Mouse (Mus musculus) limb, embryonic 11.5 days (tissue): ENCODE measurements around the gene Ttc38. TPM values are rescaled to one million over a fixed set of nuclear protein-coding genes. Genes with fewer than 3 reads are reported as not detected.

Source experiments
- ATAC-seq: fragments of 200-750 bp; cut with Nextera tagmentation; 2 replicates; pipeline ENCODE4 v1.8.0; 2017; ENCODE audit warnings: low read depth; ENCODE audit not compliant: insufficient number of reproducible peaks, low FRiP score, low TSS enrichment
- DNase-seq: peaks from one replicate; pipeline ENCODE4 v3.0.0-alpha.2; 2015; ENCODE audit warnings: low spot score
- H3K27ac ChIP-seq: fragments of 300-500 bp; sonication (generic); replicated peaks from 2 replicates; pipeline ENCODE4 v1.5.1; 2014; ENCODE audit warnings: low read depth, mild to moderate bottlenecking, low read length
- H3K27me3 ChIP-seq: fragments of 300-500 bp; sonication (generic); 2 replicates; pipeline ENCODE4 v1.6.1; 2014; ENCODE audit warnings: mild to moderate bottlenecking, low read length, mixed read lengths; ENCODE audit not compliant: control insufficient read depth, insufficient read depth
- H3K36me3 ChIP-seq: fragments of 300-500 bp; sonication (generic); 2 replicates; pipeline ENCODE4 v1.6.1; 2014; ENCODE audit warnings: mild to moderate bottlenecking, low read length, moderate library complexity, mixed read lengths; ENCODE audit not compliant: control insufficient read depth, insufficient read depth
- H3K4me1 ChIP-seq: fragments of 300-500 bp; sonication (generic); 2 replicates; pipeline ENCODE4 v1.6.1; 2014; ENCODE audit warnings: low read length, mixed read lengths; ENCODE audit not compliant: control insufficient read depth, insufficient read depth
- H3K4me2 ChIP-seq: fragments of 300-500 bp; sonication (generic); 2 replicates; pipeline ENCODE4 v1.6.1; 2014; ENCODE audit warnings: low read depth, mild to moderate bottlenecking, moderate library complexity; ENCODE audit not compliant: severe bottlenecking
- H3K4me3 ChIP-seq: fragments of 300-500 bp; sonication (generic); 2 replicates; pipeline ENCODE4 v1.5.1; 2014; ENCODE audit warnings: low read depth, low read length
- H3K9ac ChIP-seq: fragments of 300-500 bp; sonication (generic); 2 replicates; pipeline ENCODE4 v1.6.1; 2014; ENCODE audit warnings: mild to moderate bottlenecking, low read length
- H3K9me3 ChIP-seq: fragments of 300-500 bp; sonication (generic); 2 replicates; pipeline ENCODE4 v1.6.1; 2016; ENCODE audit warnings: low read length; ENCODE audit not compliant: control insufficient read depth
- WGBS: fragments of 180-500 bp; shearing (Covaris S2); extraction: QIAGEN DNeasy Blood & Tissue Kit; methylation state at CpG from one replicate; pipeline ENCODE4 v1.1.7; 2014; 5-methylcytosine and 5-hydroxymethylcytosine counted together
- polyA plus RNA-seq: library from polyadenylated mRNA; unstranded; fragments of >200 nt; fragmentation: Nextera tagmentation; extraction: Ambion mirVana; gene quantifications from 2 replicates; pipeline ENCODE4 v1.2.1, GENCODE M21; 2014

Gene Ttc38
- polyA plus RNA-seq, 1 experiment from 2014 or later, result 4.1 TPM

DNA sequence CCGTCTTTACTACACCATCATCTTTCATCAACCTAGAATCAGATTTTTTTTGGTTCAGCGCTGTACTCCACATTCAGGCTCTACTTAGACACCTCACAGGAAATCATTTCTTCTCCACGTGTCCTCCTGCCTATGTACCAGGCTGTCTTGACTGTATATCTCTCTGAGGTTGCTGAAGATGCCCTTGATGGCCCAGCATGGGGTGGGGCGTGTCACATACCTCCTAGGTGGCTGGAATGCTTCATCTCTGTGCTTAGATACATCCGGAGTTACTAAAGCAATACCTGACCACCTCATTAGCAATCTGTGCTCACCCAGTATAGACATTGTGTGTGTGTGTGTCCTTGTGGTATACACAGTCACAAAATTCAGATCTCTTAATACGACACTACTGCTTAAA, 36.6 kb upstream of the Ttc38 start:
- Histone ChIP-seq H3K4me2 (no peak overlapping the region), H3K4me3 (no peak overlapping the region), H3K4me1 (no peaks in the 10 kb centered on the region), H3K9ac (no peak overlapping the region), H3K36me3 (no peaks in the 10 kb centered on the region), H3K9me3 (no peaks in the 10 kb centered on the region), H3K27me3 (no peaks in the 10 kb centered on the region), H3K27ac (no peak overlapping the region)
- ATAC-seq (no peak), DNase-seq (no peak)
- WGBS, result 82% methylated on average over 6 of the region's 6 CpGs

DNA sequence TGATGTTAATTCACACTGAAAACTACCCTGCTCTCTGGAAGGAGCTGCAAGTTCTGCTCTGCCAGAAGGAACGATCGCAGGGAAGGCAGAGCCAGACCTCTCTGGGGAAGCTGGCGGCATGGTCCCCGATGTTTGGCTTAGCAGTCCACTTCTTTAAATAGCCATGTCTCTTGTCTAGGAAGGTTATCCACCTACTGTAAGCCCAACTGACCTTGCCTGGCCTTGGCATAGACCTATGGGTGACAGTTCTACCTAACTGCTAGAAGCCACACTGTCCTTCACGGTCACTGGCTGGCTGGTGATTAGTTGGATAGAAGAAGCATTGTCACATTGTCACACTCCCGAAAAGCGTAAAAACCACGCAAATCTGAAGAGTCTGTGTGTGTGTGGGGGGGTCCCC, 33.4 kb upstream of the Ttc38 start:
- Histone ChIP-seq H3K4me3 (no peak overlapping the region), H3K9ac (no peak overlapping the region), H3K27ac (no peak overlapping the region), H3K4me1 (no peaks in the 10 kb centered on the region), H3K27me3 (no peaks in the 10 kb centered on the region), H3K4me2 (no peak overlapping the region), H3K9me3 (no peaks in the 10 kb centered on the region), H3K36me3 (no peaks in the 10 kb centered on the region)
- no peak for ATAC-seq
- WGBS, result 97% methylated on average over 8 of the region's 8 CpGs
- no peak for DNase-seq

DNA sequence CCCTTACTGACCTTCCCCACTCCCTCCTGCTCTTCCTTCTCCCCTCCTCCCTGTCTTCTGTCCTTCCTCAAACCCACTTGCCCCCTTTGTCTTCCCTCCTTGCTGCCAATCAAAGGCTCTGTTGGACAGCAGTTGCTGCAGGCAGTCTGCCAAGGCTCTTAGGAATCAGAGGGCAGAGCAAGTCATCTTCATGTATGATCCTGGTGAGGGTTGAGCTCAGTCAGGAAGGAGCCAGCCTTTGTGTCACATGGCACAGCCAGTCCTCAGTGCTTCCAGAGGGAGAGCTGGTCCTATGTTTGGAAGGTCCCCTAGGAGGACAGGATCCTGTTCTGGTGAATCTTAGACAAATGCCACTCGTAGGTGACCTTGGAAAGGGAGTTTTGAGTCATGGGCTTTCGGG, 29.2 kb upstream of the Ttc38 start:
- Histone ChIP-seq H3K36me3 (no peaks in the 10 kb centered on the region), H3K9ac (no peak overlapping the region), H3K4me3 (no peak overlapping the region), H3K4me2 (no peak overlapping the region), H3K9me3 (no peaks in the 10 kb centered on the region), H3K27me3 (no peaks in the 10 kb centered on the region), H3K27ac (no peak overlapping the region), H3K4me1 (no peaks in the 10 kb centered on the region)
- DNase-seq (no peak), ATAC-seq (no peak)
- WGBS, result 84% methylated on average over 2 of the region's 2 CpGs

DNA sequence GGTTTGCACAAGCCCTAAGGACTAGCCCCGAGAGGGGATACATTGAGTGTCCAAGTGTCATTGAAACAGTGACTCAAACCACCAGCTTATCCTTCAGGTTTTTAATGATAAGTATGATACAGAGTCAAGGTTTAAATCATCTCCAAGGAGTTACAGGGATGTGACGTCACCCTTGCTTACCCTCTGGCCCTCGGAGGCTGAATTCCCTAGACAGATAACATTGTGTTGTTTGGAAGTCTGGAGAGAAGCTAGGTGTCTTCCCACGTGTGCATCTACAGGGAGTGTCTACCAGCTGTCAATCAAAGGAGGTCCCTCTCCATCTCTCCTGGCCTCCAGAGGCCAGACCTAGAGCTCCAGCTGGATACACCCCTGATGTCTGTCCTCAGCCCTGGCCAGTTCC, 25.2 kb upstream of the Ttc38 start:
- no peak overlapping the region for H3K9ac ChIP-seq
- H3K27me3 ChIP-seq, result no peaks in the 10 kb centered on the region
- no peak overlapping the region for H3K4me3 ChIP-seq
- 84% methylated on average over 4 of the region's 4 CpGs for WGBS
- no peak for ATAC-seq
- no peaks in the 10 kb centered on the region for H3K9me3 ChIP-seq
- peaks cover 6% of the 10 kb centered on the region for H3K4me1 ChIP-seq
- no peaks in the 10 kb centered on the region for H3K36me3 ChIP-seq
- H3K27ac ChIP-seq, result no peak overlapping the region
- H3K4me2 ChIP-seq, result no peak overlapping the region
- DNase-seq, result no peak

DNA sequence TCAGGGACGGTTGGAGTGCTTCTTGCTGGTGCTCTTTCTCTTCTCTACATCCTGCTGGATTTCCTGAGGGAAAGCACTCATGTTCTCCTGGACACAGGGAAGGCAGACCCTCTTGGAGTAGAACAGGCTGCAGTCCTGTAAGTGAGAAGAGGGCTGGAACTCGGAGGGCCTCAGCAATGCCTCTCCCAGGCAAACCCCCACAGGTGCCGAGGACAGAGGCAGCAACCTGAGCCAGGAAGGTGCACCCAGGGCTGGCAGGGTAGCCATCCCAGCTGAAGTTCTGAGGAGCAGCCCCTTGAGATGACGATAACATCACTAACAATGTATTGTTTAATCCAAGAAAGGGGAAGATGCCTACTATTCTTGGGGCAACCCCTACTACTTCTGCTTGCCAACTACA, 24.7 kb upstream of the Ttc38 start:
- no peak overlapping the region for H3K9ac ChIP-seq
- H3K4me2 ChIP-seq, result no peak overlapping the region
- no peaks in the 10 kb centered on the region for H3K9me3 ChIP-seq
- no peak overlapping the region for H3K4me3 ChIP-seq
- no peaks in the 10 kb centered on the region for H3K36me3 ChIP-seq
- ATAC-seq (no peak), DNase-seq (no peak)
- no peak overlapping the region for H3K27ac ChIP-seq
- H3K4me1 ChIP-seq, result peaks cover 6% of the 10 kb centered on the region
- WGBS, result 83% methylated on average over 4 of the region's 4 CpGs
- no peaks in the 10 kb centered on the region for H3K27me3 ChIP-seq

DNA sequence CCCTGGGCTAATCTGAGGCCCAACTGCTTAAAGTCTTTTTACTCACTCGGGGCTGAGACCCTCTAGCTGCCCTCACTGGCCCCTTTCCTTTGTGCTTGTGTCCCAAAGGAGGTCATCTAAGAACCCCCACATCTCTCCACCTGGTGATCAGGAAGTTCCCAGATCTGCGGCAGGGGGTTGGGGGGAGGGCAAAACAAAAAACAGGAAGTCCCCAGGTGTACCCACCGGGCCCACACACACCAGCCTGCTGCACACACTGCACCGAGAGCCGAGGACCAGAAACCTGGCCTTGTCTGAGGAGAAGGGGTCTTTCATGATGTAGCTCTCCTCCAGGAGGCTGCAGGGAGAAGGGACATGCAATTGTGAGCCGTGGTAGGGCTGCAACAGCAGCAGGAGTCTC, 24.1 kb upstream of the Ttc38 start:
- H3K9ac ChIP-seq, result no peak overlapping the region
- no peaks in the 10 kb centered on the region for H3K27me3 ChIP-seq
- H3K4me1 ChIP-seq, result peaks cover 6% of the 10 kb centered on the region
- ATAC-seq (no peak), DNase-seq (no peak)
- H3K4me3 ChIP-seq, result no peak overlapping the region
- H3K9me3 ChIP-seq, result no peaks in the 10 kb centered on the region
- H3K4me2 ChIP-seq, result no peak overlapping the region
- no peaks in the 10 kb centered on the region for H3K36me3 ChIP-seq
- WGBS, result 77% methylated on average over 6 of the region's 6 CpGs
- H3K27ac ChIP-seq, result no peak overlapping the region

DNA sequence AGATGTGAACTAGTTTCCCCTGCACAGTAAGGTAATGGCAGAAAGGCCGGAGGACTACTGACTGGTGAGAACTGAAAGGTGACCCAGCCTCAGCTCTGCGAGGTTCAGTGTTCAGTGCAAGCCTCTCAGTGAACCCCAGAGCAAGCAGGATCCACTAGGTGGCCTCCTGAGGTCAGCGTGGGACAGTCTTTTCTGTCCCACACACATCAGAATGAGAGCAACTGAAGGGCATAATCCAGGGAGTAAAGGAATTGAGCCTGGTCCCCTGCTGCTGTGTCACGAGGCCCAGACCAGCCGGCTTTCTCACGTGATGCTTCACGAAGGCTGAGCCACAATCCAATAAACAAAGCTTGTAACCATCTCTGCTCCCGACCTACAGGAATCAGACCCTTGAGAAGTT, 23.7 kb upstream of the Ttc38 start:
- no peaks in the 10 kb centered on the region for H3K36me3 ChIP-seq
- no peak for ATAC-seq
- WGBS, result 48% methylated on average over 8 of the region's 8 CpGs

GRCm38 (mm10) chr15:85809091-85809490, 23.0 kb upstream of the Ttc38 start:
- no peak overlapping the region for H3K9ac ChIP-seq
- H3K36me3 ChIP-seq, result no peaks in the 10 kb centered on the region
- DNase-seq (no peak), ATAC-seq (no peak)
- no peaks in the 10 kb centered on the region for H3K9me3 ChIP-seq
- 83% methylated on average over 12 of the region's 12 CpGs for WGBS
- H3K27me3 ChIP-seq, result no peaks in the 10 kb centered on the region
- peaks cover 6% of the 10 kb centered on the region for H3K4me1 ChIP-seq
- H3K27ac ChIP-seq, result no peak overlapping the region
- no peak overlapping the region for H3K4me2 ChIP-seq
- H3K4me3 ChIP-seq, result no peak overlapping the region

More for the DNA sequence above, 23.7 kb upstream of the Ttc38 start:
- H3K9me3 ChIP-seq, result no peaks in the 10 kb centered on the region
- peaks cover 6% of the 10 kb centered on the region for H3K4me1 ChIP-seq
- no peak for DNase-seq
- no peak overlapping the region for H3K4me2 ChIP-seq
- no peak overlapping the region for H3K9ac ChIP-seq
- no peak overlapping the region for H3K4me3 ChIP-seq
- no peaks in the 10 kb centered on the region for H3K27me3 ChIP-seq
- no peak overlapping the region for H3K27ac ChIP-seq

DNA sequence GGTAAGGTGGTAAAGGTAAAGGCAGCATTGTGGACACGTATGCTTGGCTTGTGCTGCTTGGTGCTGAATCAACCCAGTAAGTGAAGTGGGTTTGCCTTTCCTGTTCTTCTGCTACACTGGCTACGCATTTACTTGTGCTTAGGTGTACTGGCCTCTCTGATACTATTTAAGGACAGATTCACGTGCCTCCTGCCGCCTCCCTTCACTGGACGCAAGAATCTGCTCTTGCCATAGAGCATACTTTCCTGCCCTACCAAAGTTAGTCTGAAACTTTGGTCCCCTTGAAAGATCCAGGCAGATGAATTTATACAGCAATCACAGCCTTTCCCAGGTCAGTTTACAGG, 21.7 kb upstream of the Ttc38 start:
- Histone ChIP-seq H3K9me3 (no peaks in the 10 kb centered on the region), H3K27ac (no peak overlapping the region), H3K4me1 (peaks cover 6% of the 10 kb centered on the region), H3K4me3 (no peak overlapping the region), H3K9ac (no peak overlapping the region; the same call in 1 of the 2 replicates), H3K36me3 (no peaks in the 10 kb centered on the region), H3K4me2 (peak overlapping the region; percentile 91), H3K27me3 (no peaks in the 10 kb centered on the region)
- ATAC-seq (no peak), DNase-seq (no peak)
- WGBS, result 89% methylated on average over 5 of the region's 5 CpGs
